ENCODE assay signal across 17 mouse cellular contexts in the genomic region with DNA sequence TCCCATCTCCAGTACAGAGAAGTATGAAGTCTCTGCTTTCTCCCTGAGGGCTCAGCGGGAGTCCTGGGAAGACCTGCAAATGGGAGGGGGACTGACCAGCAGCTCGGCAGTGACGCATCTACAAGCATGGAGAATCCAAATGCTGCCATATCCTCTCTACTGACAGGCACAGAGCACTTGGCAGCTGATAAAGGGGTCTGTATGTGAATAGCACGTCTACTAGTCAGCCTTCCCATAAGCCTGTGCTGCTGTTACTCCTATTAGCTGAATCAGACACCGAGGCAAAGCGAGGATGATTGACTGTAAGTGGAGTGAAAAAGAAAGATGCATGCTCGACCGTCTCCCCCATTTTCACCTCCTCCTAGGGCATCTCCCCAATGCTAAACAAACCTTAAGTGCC.
DNase-seq lines count a peak whose midpoint lies in the region; ATAC-seq lines count a peak whose summit lies in the region.
"Had no signal": no experiment of that assay in that cellular context is flagged by ENCODE, and none has a peak within 500 bp of the region (broad histone marks: within the 10 kb centered on the region; RNA-seq: fewer than 3 reads in every experiment).

No protein-coding gene starts in this region.

- no peak for ATAC-seq in forebrain, embryonic 15.5 days (replicated peaks)
- no peak for ATAC-seq in hindbrain, embryonic 13.5 days (ENCODE audit: low FRiP score)
- no peak for ATAC-seq in hindbrain, embryonic 16.5 days
- ATAC-seq: intestine, embryonic 16.5 days had no signal

- H3K9ac ChIP-seq in forebrain, embryonic 15.5 days (replicated peaks): no peak overlapping the region
- no peak overlapping the region for H3K9ac ChIP-seq in hindbrain, embryonic 13.5 days
- no peak overlapping the region for H3K9ac ChIP-seq in hindbrain, embryonic 16.5 days (ENCODE audit: low read depth, low read length)
- H3K9ac ChIP-seq: heart, embryonic 15.5 days had no signal

- no peaks in the 10 kb centered on the region for H3K36me3 ChIP-seq in forebrain, embryonic 10.5 days (replicated peaks)
- no peaks in the 10 kb centered on the region for H3K36me3 ChIP-seq in forebrain, embryonic 15.5 days
- no peaks in the 10 kb centered on the region for H3K36me3 ChIP-seq in heart, embryonic 10.5 days
- no peaks in the 10 kb centered on the region for H3K36me3 ChIP-seq in hindbrain, embryonic 13.5 days
- H3K36me3 ChIP-seq in hindbrain, embryonic 16.5 days (ENCODE audit: control insufficient read depth, insufficient read depth, low read length): no peaks in the 10 kb centered on the region
- H3K36me3 ChIP-seq: embryonic facial prominence, embryonic 10.5 days; heart, embryonic 15.5 days had no signal

- H3K27me3 ChIP-seq in forebrain, embryonic 10.5 days (ENCODE audit: poor library complexity, severe bottlenecking): no peaks in the 10 kb centered on the region
- H3K27me3 ChIP-seq in forebrain, embryonic 15.5 days: no peaks in the 10 kb centered on the region
- H3K27me3 ChIP-seq in heart, embryonic 10.5 days (ENCODE audit: insufficient read depth, poor library complexity, severe bottlenecking): no peaks in the 10 kb centered on the region
- 0 out of 2 replicates have a peak, but pooled peaks cover 3% of the 10 kb centered on the region for H3K27me3 ChIP-seq in hindbrain, embryonic 13.5 days
- no peaks in the 10 kb centered on the region for H3K27me3 ChIP-seq in hindbrain, embryonic 16.5 days (replicated peaks; ENCODE audit: control insufficient read depth, insufficient read depth, low read length)
- H3K27me3 ChIP-seq: heart, embryonic 15.5 days had no signal

- 67% methylated on average over 8 of the region's 8 CpGs for WGBS in forebrain, embryonic 10.5 days
- 40% methylated on average over 8 of the region's 8 CpGs for whole genome bisulfite sequencing in forebrain, embryonic 15.5 days
- WGBS in heart, embryonic 10.5 days: 52% methylated on average over 8 of the region's 8 CpGs
- 39% methylated on average over 8 of the region's 8 CpGs for WGBS in hindbrain, embryonic 13.5 days
- WGBS in hindbrain, embryonic 16.5 days: 39% methylated on average over 8 of the region's 8 CpGs

- H3K27ac ChIP-seq in forebrain, embryonic 10.5 days: 0 out of 2 replicates have a peak overlapping the region, but pooled peaks have one; percentile 35
- no peak overlapping the region for H3K27ac ChIP-seq in forebrain, embryonic 15.5 days (replicated peaks)
- no peak overlapping the region for H3K27ac ChIP-seq in heart, embryonic 10.5 days
- H3K27ac ChIP-seq in hindbrain, embryonic 13.5 days: peak overlapping the region; percentile 10; the same call in 1 of the 2 replicates
- H3K27ac ChIP-seq in hindbrain, embryonic 16.5 days (ENCODE audit: low read depth, low read length): no peak overlapping the region
- H3K27ac ChIP-seq: embryonic facial prominence, embryonic 10.5 days; heart, embryonic 15.5 days had no signal

- peaks cover 17% of the 10 kb centered on the region for H3K4me1 ChIP-seq in forebrain, embryonic 10.5 days
- H3K4me1 ChIP-seq in forebrain, embryonic 15.5 days: peaks cover 5% of the 10 kb centered on the region
- H3K4me1 ChIP-seq in heart, embryonic 10.5 days: peaks cover 12% of the 10 kb centered on the region
- peaks cover 16% of the 10 kb centered on the region for H3K4me1 ChIP-seq in hindbrain, embryonic 13.5 days (replicated peaks)
- H3K4me1 ChIP-seq in hindbrain, embryonic 16.5 days (ENCODE audit: control insufficient read depth, insufficient read depth, low read depth, low read length): no peaks in the 10 kb centered on the region; the same call in 1 of the 2 replicates

- no peak overlapping the region for H3K4me3 ChIP-seq in forebrain, embryonic 10.5 days
- no peak overlapping the region for H3K4me3 ChIP-seq in forebrain, embryonic 15.5 days
- no peak overlapping the region for H3K4me3 ChIP-seq in heart, embryonic 10.5 days
- no peak overlapping the region for H3K4me3 ChIP-seq in hindbrain, embryonic 13.5 days
- no peak overlapping the region for H3K4me3 ChIP-seq in hindbrain, embryonic 16.5 days (ENCODE audit: low read length)
- H3K4me3 ChIP-seq: embryonic facial prominence, embryonic 10.5 days; heart, embryonic 15.5 days had no signal

- H3K9me3 ChIP-seq in forebrain, embryonic 10.5 days: no peaks in the 10 kb centered on the region
- no peaks in the 10 kb centered on the region for H3K9me3 ChIP-seq in forebrain, embryonic 15.5 days
- H3K9me3 ChIP-seq in heart, embryonic 10.5 days: no peaks in the 10 kb centered on the region
- H3K9me3 ChIP-seq in hindbrain, embryonic 13.5 days: no peaks in the 10 kb centered on the region
- no peaks in the 10 kb centered on the region for H3K9me3 ChIP-seq in hindbrain, embryonic 16.5 days (ENCODE audit: control insufficient read depth, low read length)
- H3K9me3 ChIP-seq: embryonic facial prominence, embryonic 10.5 days; heart, embryonic 15.5 days had no signal

- DNase-seq in forebrain, embryonic 10.5 days (ENCODE audit: extremely low spot score, low spot score): no peak
- DNase-seq in heart, adult 11 months: peak; percentile 52
- no peak for DNase-seq in heart, embryonic 10.5 days (ENCODE audit: low spot score)
- DNase-seq in retina, embryonic 14.5 days (ENCODE audit: low spot score): peak; percentile 26
- no peak for DNase-seq in retina, postnatal 1 day
- DNase-seq: adrenal gland, postnatal 10 days; cerebellum, adult 11-12 months; cerebellum, adult 9-10 months; gastrocnemius, postnatal 14 days; heart, postnatal 14 days; kidney, adult 2 months had no signal

- no peak overlapping the region for H3K4me2 ChIP-seq in forebrain, embryonic 15.5 days (replicated peaks)
- H3K4me2 ChIP-seq in hindbrain, embryonic 13.5 days: no peak overlapping the region
- H3K4me2 ChIP-seq in hindbrain, embryonic 16.5 days (ENCODE audit: low read length): no peak overlapping the region
- H3K4me2 ChIP-seq: heart, embryonic 15.5 days had no signal

Comparison
In these comparisons a context has a peak if more than half of its experiments do, and no peak if none do; other contexts are left out.
1. DNase-seq: peak in heart, adult 11 months (single experiment) and retina, embryonic 14.5 days (single experiment); none in forebrain, embryonic 10.5 days (single experiment), heart, embryonic 10.5 days (single experiment) and retina, postnatal 1 day (single experiment).
2. H3K27ac ChIP-seq: peak in forebrain, embryonic 10.5 days (single experiment) and hindbrain, embryonic 13.5 days (single experiment); none in forebrain, embryonic 15.5 days (single experiment), heart, embryonic 10.5 days (single experiment) and hindbrain, embryonic 16.5 days (single experiment).